Mouse (Mus musculus): ENCODE measurements around the gene Tspan2.
A peak's percentile ranks its signal among the peaks of the same experiment; 100 is the strongest.

Gene Tspan2

DNA sequence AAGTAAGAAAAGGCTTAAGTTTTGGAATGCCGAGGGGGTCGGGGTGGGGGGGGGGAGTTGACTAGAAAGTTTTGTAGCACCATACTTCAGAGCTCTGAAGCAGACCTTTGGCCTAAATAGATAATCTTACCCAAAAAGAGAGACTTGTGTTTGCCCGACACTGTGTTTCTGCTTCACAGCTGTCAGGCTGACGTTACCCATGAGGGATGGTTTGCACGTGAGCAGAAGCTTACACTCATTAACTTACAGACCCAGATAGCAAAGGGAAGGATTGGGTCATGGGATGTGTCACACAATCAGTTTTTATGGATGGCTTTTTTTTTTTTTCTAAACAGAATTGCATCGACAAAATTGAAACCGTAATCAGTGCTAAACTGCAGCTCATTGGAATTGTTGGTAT is 30.5 kb downstream of the Tspan2 start:
- no peak for DNase-seq (ENCODE audit: low read depth, low spot score)

DNA sequence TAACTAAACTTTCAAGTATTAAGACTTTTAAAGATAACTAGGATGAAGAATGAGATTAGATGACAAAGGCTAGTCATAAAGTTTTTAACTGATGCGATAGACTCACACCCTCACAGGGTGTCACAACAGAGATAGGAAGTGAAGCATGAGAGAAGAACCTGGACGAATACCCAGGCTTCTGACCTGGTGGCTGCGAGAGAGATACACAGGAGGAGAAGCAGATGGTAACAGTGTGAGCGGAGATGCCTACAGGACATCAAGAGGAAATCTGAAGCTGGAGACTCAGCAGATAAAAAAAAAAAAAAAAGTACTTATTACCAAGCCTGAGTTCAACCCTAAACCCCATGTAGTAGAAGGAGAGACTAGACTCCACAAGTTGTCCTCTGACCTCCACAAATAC is 38.7 kb downstream of the Tspan2 start:
- no peak for DNase-seq (ENCODE audit: low read depth, low spot score)

DNA sequence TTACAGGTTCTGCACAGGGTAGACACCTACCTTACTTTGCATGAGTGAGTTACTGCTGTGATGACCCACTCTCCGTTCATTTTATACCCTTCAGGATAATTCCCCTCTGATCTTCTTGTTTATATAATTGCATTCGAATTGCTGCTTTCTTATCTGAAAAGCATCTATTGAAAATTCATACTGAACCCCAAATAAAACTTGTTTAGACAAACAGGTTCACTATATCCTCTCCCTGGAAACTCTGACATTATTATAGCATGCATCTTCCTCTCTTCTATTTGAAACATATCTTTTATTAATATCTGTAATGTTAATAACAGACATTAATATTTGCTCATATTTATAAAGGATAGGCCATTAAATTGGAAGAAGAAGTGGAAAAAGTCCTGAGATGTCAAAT is 48.3 kb downstream of the Tspan2 start, which contains the start of gene Tshb:
Tshb (minus strand) TSS at position 101 of the 400 bp plus-strand sequence.
- no peak for DNase-seq (ENCODE audit: low read depth, low spot score)

DNA sequence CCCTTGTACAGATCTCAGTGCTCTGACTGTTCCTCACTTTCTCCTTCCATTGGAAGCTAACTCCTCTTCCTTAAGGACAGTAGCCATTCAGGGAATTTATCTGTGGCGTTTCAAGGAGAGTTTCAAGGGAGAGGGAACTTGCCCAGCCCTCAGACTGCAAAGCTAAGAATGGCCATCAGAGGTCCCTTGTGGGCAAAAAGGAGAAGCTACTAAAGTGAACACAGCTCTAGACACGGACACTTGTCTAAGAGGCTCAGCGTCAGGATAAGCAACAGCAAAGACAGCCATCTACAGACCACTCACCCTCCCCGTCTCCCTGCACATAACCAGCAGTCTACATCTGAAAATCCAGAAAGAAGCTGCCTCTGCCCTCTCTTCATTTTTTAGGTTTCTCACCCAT is 53.0 kb downstream of the Tspan2 start:
- DNase-seq (ENCODE audit: low read depth, low spot score) = no peak

DNA sequence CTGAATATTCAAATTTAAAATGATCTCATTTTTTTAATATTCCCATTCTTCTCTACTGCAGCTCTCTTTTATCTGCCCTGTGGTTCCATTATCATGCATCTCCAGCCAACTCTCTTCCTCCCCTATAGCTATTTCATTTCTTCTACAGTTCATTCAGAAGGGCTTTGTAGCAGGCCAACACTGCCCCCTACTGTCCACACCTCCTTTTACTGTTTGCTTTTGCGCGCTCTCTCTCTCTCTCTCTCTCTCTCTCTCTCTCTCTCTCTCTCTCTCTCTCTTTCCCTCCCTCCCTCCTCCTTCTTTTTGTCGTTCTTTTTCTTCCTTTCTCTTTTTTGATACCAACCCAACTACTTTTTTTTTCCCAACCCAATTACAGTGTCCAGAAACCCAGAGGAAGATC is 69.6 kb downstream of the Tspan2 start:
- peak; percentile 18 for DNase-seq (ENCODE audit: low read depth, low spot score)

DNA sequence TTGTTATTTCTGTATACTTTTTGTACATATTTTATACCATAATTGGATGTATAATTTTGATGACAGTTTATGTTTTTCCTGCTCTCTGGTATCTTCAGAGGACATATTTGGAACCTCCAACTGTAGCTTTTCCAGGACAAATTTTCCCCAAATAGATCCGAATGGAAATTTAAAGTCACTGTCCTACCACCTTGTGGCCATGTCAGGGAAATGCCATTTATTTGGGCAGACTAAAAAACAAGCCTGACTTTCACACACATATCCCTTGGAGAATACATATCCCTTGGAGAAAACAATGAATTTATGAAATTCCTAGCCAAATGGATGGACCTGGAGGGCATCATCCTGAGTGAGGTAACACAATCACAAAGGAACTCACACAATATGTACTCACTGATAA is 108.1 kb downstream of the Tspan2 start:
- DNase-seq (ENCODE audit: low read depth, low spot score) = no peak

DNA sequence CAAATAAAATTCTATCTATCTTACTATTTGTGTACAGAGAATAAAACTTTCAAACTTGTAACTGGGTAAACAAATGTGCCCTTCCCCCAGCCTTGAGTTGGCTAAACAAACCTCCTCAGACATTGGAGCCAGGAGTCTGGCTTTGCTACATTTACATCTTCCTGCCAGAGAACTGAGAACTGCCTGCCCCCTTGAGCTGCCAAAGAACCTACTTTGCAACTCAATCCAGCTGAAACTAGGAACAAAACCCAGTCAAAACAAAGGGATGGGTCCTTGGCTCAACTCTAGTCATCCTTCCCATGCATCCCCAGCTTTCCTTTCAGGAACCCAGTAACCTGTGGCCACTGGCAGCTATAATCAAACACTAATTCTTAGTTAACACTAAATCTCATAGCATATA is 114.3 kb downstream of the Tspan2 start:
- DNase-seq (ENCODE audit: low read depth, low spot score) = no peak

Measured in brain, embryonic 18.5 days (tissue).